Mouse (Mus musculus) lung, embryonic 14.5 days (tissue): ENCODE measurements around the gene Gm28576. TPM values are rescaled to one million over a fixed set of nuclear protein-coding genes. Genes with fewer than 3 reads are reported as not detected.
"Not testable (repeated sequence)": the region's sequence is repeated elsewhere in the genome, so short reads cannot be mapped to it uniquely, and the experiment has no call there.

Experiments
- ATAC-seq: fragments of 200-750 bp; cut with Nextera tagmentation; 2 replicates; pipeline ENCODE4 v1.8.0; 2017; ENCODE audit warnings: mild to moderate bottlenecking, moderate TSS enrichment, moderate library complexity; ENCODE audit not compliant: insufficient read depth
- DNase-seq: peaks from one replicate; pipeline ENCODE4 v3.0.0-alpha.2; 2015
- H3K27ac ChIP-seq: fragments of 300-500 bp; sonication (generic); 2 replicates; pipeline ENCODE4 v1.5.1; 2014; ENCODE audit warnings: low read depth, mild to moderate bottlenecking, moderate library complexity
- H3K27me3 ChIP-seq: fragments of 300-500 bp; sonication (generic); 2 replicates; pipeline ENCODE4 v1.6.1; 2014; ENCODE audit warnings: low read length, control low read depth; ENCODE audit not compliant: insufficient read depth
- H3K36me3 ChIP-seq: fragments of 300-500 bp; sonication (generic); 2 replicates; pipeline ENCODE4 v1.6.1; 2014; ENCODE audit warnings: control low read depth; ENCODE audit not compliant: insufficient read depth
- H3K4me1 ChIP-seq: fragments of 300-500 bp; sonication (generic); 2 replicates; pipeline ENCODE4 v1.6.1; 2014; ENCODE audit warnings: antibody characterized with exemption, control low read depth; ENCODE audit not compliant: insufficient read depth
- H3K4me2 ChIP-seq: fragments of 300-500 bp; sonication (generic); 2 replicates; pipeline ENCODE4 v1.6.1; 2014; ENCODE audit warnings: mild to moderate bottlenecking
- H3K4me3 ChIP-seq: fragments of 300-500 bp; sonication (generic); 2 replicates; pipeline ENCODE4 v1.5.1; 2014; ENCODE audit warnings: low read depth, low read length
- H3K9ac ChIP-seq: fragments of 300-500 bp; sonication (generic); 2 replicates; pipeline ENCODE4 v1.6.1; 2014
- H3K9me3 ChIP-seq: fragments of 300-500 bp; sonication (generic); 2 replicates; pipeline ENCODE4 v1.6.1; 2016; ENCODE audit warnings: low read depth, low read length, control low read depth
- WGBS: fragments of 180-500 bp; shearing (Covaris S2); extraction: QIAGEN DNeasy Blood & Tissue Kit; methylation state at CpG from one replicate; pipeline ENCODE4 v1.1.7; 2014; 5-methylcytosine and 5-hydroxymethylcytosine counted together
- polyA plus RNA-seq: library from polyadenylated mRNA; unstranded; fragments of >200 nt; fragmentation: Nextera tagmentation; extraction: Ambion mirVana; gene quantifications from 2 replicates; pipeline ENCODE4 v1.2.1, GENCODE M21; 2014

The Gm28576 gene
- polyA plus RNA-seq, result not detected in 2 replicates

- WGBS, result no CpG with 5 or more reads among the region's 8 CpGs
- H3K9me3 ChIP-seq, H3K36me3 ChIP-seq, H3K4me3 ChIP-seq, H3K27ac ChIP-seq, H3K27me3 ChIP-seq, H3K9ac ChIP-seq, ATAC-seq, H3K4me2 ChIP-seq, H3K4me1 ChIP-seq, DNase-seq: not testable (repeated sequence)
Measured at GRCm38 (mm10) chrY:7722641-7723040, at the start of gene Gm28576. TSS of gene Gm28576 (plus strand) at chrY:7722941.

Other genes starting within 250 kb of the Gm28576 start
- 0.05 TPM in 1 of 2 replicates, not detected in the other for gene Gm20826, start 84.5 kb upstream of the Gm28576 start, polyA plus RNA-seq